Mouse (Mus musculus) kidney, embryonic 16.5 days (tissue): ENCODE data around the gene Gm20388. TPM values are rescaled to one million over a fixed set of nuclear protein-coding genes. Genes with fewer than 3 reads are reported as not detected.
A peak's percentile ranks its signal among the peaks of the same experiment; 100 is the strongest.

Experiments used
- ATAC-seq: fragments of 200-750 bp; cut with Nextera tagmentation; 2 replicates; pipeline ENCODE4 v1.8.0; 2017; ENCODE audit warnings: moderate TSS enrichment; ENCODE audit not compliant: low FRiP score, low TSS enrichment
- H3K27ac ChIP-seq: fragments of 300-500 bp; sonication (generic); 2 replicates; pipeline ENCODE4 v1.5.1; 2014; ENCODE audit warnings: low read length
- H3K27me3 ChIP-seq: fragments of 300-500 bp; sonication (generic); 2 replicates; pipeline ENCODE4 v1.6.1; 2014; ENCODE audit warnings: low read length, control low read depth, mixed read lengths; ENCODE audit not compliant: insufficient read depth
- H3K36me3 ChIP-seq: fragments of 300-500 bp; sonication (generic); 2 replicates; pipeline ENCODE4 v1.6.1; 2014; ENCODE audit warnings: low read length, control low read depth, mixed read lengths; ENCODE audit not compliant: insufficient read depth
- H3K4me1 ChIP-seq: fragments of 300-500 bp; sonication (generic); 2 replicates; pipeline ENCODE4 v1.6.1; 2014; ENCODE audit warnings: low read length, control low read depth, mixed read lengths; ENCODE audit not compliant: insufficient read depth
- H3K4me2 ChIP-seq: fragments of 300-500 bp; sonication (generic); replicated peaks from 2 replicates; pipeline ENCODE4 v1.6.1; 2014; ENCODE audit warnings: low read depth, low read length
- H3K4me3 ChIP-seq: fragments of 300-500 bp; sonication (generic); 2 replicates; pipeline ENCODE4 v1.5.1; 2014; ENCODE audit warnings: mild to moderate bottlenecking, low read length
- H3K9ac ChIP-seq: fragments of 300-500 bp; sonication (generic); replicated peaks from 2 replicates; pipeline ENCODE4 v1.6.1; 2014; ENCODE audit warnings: low read length
- H3K9me3 ChIP-seq: fragments of 300-500 bp; sonication (generic); 2 replicates; pipeline ENCODE4 v1.6.1; 2016; ENCODE audit warnings: low read length, control low read depth
- WGBS: fragments of 180-500 bp; shearing (Covaris S2); extraction: QIAGEN DNeasy Blood & Tissue Kit; methylation state at CpG from one replicate; pipeline ENCODE4 v1.1.7; 2014; 5-methylcytosine and 5-hydroxymethylcytosine counted together
- polyA plus RNA-seq: library from polyadenylated mRNA; unstranded; fragments of >200 nt; fragmentation: Nextera tagmentation; extraction: Ambion mirVana; gene quantifications from 2 replicates; pipeline ENCODE4 v1.2.1, GENCODE M21; 2015

Gm20388 gene
- polyA plus RNA-seq, 1 experiment from 2014 or later: 7.7 TPM

- Histone ChIP-seq H3K36me3 (no peaks in the 10 kb centered on the region), H3K4me1 (peaks cover 14% of the 10 kb centered on the region; the same call in 1 of the 2 replicates), H3K27me3 (peaks cover 73% of the 10 kb centered on the region), H3K4me2 (peak overlapping the region; percentile 98), H3K27ac (no peak overlapping the region), H3K9me3 (no peaks in the 10 kb centered on the region), H3K4me3 (peak overlapping the region; percentile 74), H3K9ac (peak overlapping the region; percentile 74; the same call in 1 of the 2 replicates)
- WGBS: under 1% methylated on average over 14 of the region's 14 CpGs
- ATAC-seq: no peak
These were observed 2768.2 kb downstream of the Gm20388 start for GRCm38 (mm10) chr8:122678896-122679210.

DNA sequence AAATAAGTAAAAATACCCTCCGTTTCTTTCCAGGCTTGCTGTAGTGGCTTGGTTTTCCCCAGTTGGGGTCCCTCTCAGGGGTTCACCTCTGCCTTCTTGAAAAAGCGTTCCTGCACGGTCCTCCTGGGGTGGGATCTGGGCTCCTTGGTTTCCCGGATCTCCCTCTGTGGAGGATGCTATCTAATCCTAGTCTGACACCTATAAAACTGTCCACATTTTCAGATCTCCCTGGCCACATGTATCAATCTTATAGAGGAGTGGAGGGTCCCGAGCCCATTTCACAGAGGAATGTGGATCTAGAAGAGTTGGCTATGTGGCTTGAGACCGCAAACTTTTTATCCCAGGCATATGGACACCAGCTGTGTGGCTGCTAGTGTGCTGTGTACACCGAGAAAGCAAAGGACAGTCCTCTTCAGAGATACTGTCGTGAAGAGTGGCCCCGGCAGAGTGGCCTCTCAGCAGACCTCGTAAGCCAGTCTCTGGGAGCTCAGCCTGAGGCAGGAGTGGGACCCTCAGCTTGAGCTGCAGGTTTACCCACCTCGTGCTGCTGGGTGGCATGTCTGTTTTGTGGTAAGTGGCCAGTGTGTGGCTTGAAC lies 2768.8 kb downstream of the Gm20388 start:
- no peak for ATAC-seq
- H3K4me3 ChIP-seq: peak overlapping the region; percentile 74; the same call in 1 of the 2 replicates
- 26% methylated on average over 11 of the region's 11 CpGs for WGBS
- no peaks in the 10 kb centered on the region for H3K9me3 ChIP-seq
- H3K36me3 ChIP-seq: no peaks in the 10 kb centered on the region
- 0 out of 2 replicates have a peak overlapping the region, but pooled peaks have one; percentile 74 for H3K9ac ChIP-seq
- peak overlapping the region; percentile 98 for H3K4me2 ChIP-seq
- peaks cover 70% of the 10 kb centered on the region for H3K27me3 ChIP-seq
- no peak overlapping the region for H3K27ac ChIP-seq
- peaks cover 9% of the 10 kb centered on the region; the same call in 1 of the 2 replicates for H3K4me1 ChIP-seq

DNA sequence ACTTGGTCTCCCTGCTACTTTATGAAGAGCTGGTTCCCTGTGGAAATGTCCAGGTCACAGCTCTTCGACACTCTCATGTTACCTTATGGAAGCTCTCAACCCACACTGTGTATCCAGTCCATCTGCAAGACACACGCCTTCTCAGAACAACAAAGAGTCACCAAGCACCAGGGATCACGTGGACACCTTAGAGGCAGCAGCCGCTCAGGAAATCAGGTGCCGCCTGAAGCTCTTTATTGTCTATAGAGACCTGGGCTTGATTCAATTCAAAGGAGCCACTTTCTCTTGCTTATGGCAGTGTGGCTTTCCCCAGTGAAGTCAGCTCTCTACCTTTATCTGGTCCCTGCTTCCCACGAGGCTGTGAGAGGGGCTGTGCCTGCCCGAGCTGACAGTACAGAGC lies 2769.5 kb downstream of the Gm20388 start:
- no peaks in the 10 kb centered on the region for H3K9me3 ChIP-seq
- H3K4me2 ChIP-seq: no peak overlapping the region
- H3K36me3 ChIP-seq: no peaks in the 10 kb centered on the region
- peaks cover 8% of the 10 kb centered on the region; the same call in 1 of the 2 replicates for H3K4me1 ChIP-seq
- no peak overlapping the region for H3K27ac ChIP-seq
- no peak overlapping the region for H3K9ac ChIP-seq
- no peak overlapping the region for H3K4me3 ChIP-seq
- ATAC-seq: no peak
- H3K27me3 ChIP-seq: peaks cover 72% of the 10 kb centered on the region
- 28% methylated on average over 7 of the region's 7 CpGs for WGBS

DNA sequence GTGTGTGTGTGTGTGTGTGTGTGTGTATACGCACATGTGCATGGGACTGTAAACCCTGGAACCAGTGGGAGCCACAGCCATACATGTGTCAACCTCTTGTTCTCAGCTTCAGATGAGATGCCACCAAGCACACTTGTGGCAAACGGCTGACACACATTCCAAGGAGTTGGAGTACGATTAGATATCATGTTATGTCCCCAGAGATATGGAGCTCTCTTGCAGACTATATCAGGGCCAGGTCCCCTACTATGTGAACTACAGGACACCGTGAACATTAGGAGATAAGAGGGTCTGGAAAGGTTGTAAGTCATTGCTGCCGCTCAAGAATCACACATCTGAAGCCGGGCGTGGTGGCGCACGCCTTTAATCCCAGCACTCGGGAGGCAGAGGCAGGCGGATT lies 2772.2 kb downstream of the Gm20388 start:
- Histone ChIP-seq H3K4me2 (no peak overlapping the region), H3K4me3 (no peak overlapping the region), H3K36me3 (no peaks in the 10 kb centered on the region), H3K9ac (no peak overlapping the region), H3K9me3 (no peaks in the 10 kb centered on the region), H3K27me3 (peaks cover 66% of the 10 kb centered on the region), H3K27ac (no peak overlapping the region), H3K4me1 (peaks cover 8% of the 10 kb centered on the region; the same call in 1 of the 2 replicates)
- ATAC-seq: no peak
- 88% methylated on average over 11 of the region's 11 CpGs for WGBS

DNA sequence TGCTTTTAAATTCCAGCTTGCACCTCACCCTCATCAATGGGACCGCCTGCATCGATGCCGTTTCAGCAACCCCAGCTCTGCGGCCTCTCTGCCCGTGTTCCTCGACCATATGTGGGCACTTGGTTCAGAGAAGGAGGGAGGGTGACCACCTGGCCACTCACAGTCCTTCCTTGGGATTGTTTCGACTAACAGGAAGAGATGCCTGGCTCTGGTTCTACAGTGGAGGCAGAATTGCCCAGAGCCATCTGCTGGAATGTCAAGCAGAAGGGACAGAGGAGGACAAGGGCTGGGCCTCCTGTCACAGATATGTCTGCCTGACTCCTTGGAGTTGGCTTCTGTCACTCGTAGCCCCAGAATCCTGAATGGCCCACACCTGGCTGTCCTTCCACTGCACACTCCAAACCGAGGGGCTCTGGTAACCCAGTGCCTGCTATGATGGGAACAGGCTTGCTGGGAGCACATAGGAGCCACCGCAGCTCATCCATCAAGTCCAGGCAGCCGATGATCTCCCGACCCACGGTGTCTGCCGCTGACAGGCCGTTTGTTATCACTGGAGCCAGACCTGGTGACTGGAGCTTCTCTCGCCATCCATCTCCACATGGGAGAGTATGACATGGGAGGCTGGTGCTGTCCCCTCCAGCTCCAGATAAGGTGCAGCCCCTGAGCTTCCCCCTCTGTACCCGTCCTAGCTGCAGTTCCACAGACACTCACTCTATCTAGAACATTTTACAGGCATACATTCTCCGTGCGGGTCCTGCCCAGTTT lies 2774.6 kb downstream of the Gm20388 start:
- ATAC-seq: no peak
- H3K27me3 ChIP-seq: peaks cover 42% of the 10 kb centered on the region

DNA sequence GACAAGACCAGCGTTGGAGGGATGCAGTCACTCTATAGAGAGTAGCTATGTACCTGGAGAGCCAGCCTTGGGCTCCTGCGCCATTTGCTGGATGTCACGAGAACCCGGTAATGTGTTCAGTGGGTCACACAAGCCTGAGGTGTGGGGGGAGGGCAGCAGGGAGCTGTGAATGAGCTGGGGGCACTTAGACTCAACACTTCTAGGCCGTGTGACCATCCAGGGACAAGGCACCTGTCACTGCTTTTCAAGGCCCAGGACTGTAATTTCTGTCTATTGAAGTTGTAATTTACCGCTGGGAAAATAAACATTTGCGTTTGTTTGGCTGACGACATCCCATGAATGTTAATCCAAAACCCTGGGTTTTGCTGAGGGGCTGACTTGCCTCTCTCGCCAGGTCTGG lies 2776.2 kb downstream of the Gm20388 start:
- H3K27me3 ChIP-seq: peaks cover 28% of the 10 kb centered on the region
- no peak for ATAC-seq
- H3K4me2 ChIP-seq: no peak overlapping the region
- no peak overlapping the region for H3K9ac ChIP-seq
- H3K9me3 ChIP-seq: no peaks in the 10 kb centered on the region
- no peak overlapping the region for H3K4me3 ChIP-seq
- H3K36me3 ChIP-seq: no peaks in the 10 kb centered on the region
- no peak overlapping the region for H3K27ac ChIP-seq
- 61% methylated on average over 9 of the region's 9 CpGs for WGBS
- no peaks in the 10 kb centered on the region for H3K4me1 ChIP-seq

More for the DNA sequence above, 2774.6 kb downstream of the Gm20388 start:
- WGBS: 51% methylated on average over 19 of the region's 19 CpGs
- Histone ChIP-seq H3K4me3 (no peak overlapping the region), H3K4me1 (no peaks in the 10 kb centered on the region), H3K27ac (no peak overlapping the region), H3K9me3 (no peaks in the 10 kb centered on the region), H3K36me3 (no peaks in the 10 kb centered on the region), H3K9ac (no peak overlapping the region), H3K4me2 (no peak overlapping the region)

DNA sequence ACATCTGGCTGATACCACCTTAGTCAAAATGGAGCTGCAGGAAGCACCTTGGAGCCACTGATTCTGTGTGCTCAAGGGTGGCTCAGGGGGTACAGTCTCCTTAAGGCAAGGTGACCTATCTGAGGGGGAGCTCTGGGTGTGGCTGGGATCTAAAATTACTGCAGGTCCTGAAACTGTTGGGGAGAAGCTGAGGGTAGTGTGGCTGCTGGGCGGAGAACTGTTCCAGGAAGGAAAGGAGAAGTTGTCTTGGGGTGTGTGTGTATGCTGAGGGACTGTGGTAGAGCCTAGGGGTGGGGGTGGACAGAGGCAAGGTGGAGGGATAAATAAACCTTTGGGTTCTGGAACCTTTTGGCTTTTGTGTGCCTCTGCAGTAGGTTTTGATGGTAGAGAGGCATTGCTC lies 2778.7 kb downstream of the Gm20388 start:
- WGBS: 88% methylated on average over 1 of the region's 1 CpGs
- Histone ChIP-seq H3K4me3 (no peak overlapping the region), H3K9me3 (no peaks in the 10 kb centered on the region), H3K27me3 (peaks cover 20% of the 10 kb centered on the region), H3K36me3 (no peaks in the 10 kb centered on the region), H3K9ac (no peak overlapping the region), H3K4me1 (no peaks in the 10 kb centered on the region), H3K4me2 (no peak overlapping the region), H3K27ac (no peak overlapping the region)
- no peak for ATAC-seq

GRCm38 (mm10) chr8:122691018-122691417 lies 2780.4 kb downstream of the Gm20388 start:
- WGBS: 85% methylated on average over 6 of the region's 6 CpGs
- Histone ChIP-seq H3K4me3 (no peak overlapping the region), H3K9ac (no peak overlapping the region), H3K4me1 (no peaks in the 10 kb centered on the region), H3K27ac (no peak overlapping the region), H3K4me2 (no peak overlapping the region), H3K27me3 (peaks cover 7% of the 10 kb centered on the region), H3K36me3 (no peaks in the 10 kb centered on the region), H3K9me3 (no peaks in the 10 kb centered on the region)
- ATAC-seq: no peak

- Histone ChIP-seq H3K36me3 (no peaks in the 10 kb centered on the region), H3K27me3 (no peaks in the 10 kb centered on the region), H3K4me3 (no peak overlapping the region), H3K9me3 (no peaks in the 10 kb centered on the region), H3K9ac (no peak overlapping the region), H3K4me2 (no peak overlapping the region), H3K27ac (no peak overlapping the region), H3K4me1 (no peaks in the 10 kb centered on the region)
- ATAC-seq: no peak
- WGBS: 74% methylated on average over 8 of the region's 8 CpGs
These were observed 2781.5 kb downstream of the Gm20388 start for GRCm38 (mm10) chr8:122692152-122692551.

DNA sequence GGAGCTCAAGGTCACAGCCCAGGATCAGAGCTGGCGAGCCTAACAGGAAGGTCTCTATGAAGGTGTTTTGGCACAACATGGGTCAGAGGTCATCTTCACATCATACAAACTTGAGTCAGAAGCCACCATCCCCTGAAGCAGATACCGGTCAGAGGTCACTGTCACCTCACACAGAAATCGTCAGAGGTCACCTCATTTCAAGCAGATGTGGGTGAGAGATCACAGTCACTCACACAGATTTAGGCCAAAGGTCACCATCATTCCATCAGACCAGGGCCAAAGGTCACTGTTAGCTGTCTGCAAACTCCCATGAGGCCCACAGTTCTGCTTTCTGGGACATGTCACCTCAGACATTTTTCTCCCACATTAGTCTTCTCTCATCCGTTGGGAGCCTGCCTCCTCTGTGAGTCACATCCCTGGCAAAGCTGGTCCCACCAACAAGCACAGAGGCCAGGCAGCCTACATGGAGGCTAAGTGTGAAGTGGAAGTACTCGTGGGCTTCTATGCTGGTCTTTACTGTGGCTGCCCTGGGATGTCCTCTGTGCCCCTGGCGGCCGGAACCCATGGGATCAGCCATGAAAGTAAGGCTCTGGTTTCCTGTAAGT lies 2784.9 kb downstream of the Gm20388 start:
- Histone ChIP-seq H3K4me2 (no peak overlapping the region), H3K9me3 (no peaks in the 10 kb centered on the region), H3K4me1 (peaks cover 5% of the 10 kb centered on the region; the same call in 1 of the 2 replicates), H3K36me3 (no peaks in the 10 kb centered on the region), H3K27me3 (no peaks in the 10 kb centered on the region), H3K9ac (no peak overlapping the region), H3K27ac (no peak overlapping the region), H3K4me3 (no peak overlapping the region)
- ATAC-seq: no peak
- WGBS: 53% methylated on average over 7 of the region's 7 CpGs
